Mouse (Mus musculus) liver, postnatal 0 days (tissue): Measurements from ENCODE around the gene Spink8.

Source experiments
- CTCF ChIP-seq: sonication (generic); IDR thresholded peaks from 2 replicates; pipeline ENCODE4 v1.5.1; 2016; ENCODE audit warnings: antibody characterized with exemption, low read depth
- EP300 ChIP-seq: IDR thresholded peaks from 2 replicates; pipeline ENCODE4 v1.6.1; 2016; ENCODE audit warnings: antibody characterized with exemption, low read depth, mild to moderate bottlenecking

DNA sequence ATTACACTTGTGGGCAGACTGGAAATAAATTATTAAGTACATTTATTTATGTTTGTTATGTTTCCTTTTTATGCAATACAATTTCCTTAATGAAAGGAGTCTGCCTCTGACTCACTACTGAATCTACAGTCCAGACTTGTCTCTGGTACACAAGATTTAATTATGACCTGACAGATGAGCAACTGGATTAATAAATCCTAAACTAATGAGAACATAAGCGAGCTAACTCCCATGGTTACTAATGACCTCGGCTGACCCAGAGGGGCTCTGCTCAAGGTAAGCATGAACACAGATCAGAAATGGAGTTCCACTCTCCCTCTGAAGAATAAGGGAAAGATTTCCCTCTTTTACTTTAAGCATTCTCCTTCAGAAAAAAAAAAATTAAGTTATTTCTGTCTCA lies 16.9 kb upstream of the Spink8 start:
- TF ChIP-seq EP300 (no peak), CTCF (no peak)
